Mouse (Mus musculus) ovary, postnatal 10 days (tissue): ENCODE data around the gene Dus1l.
"Not testable (repeated sequence)": the region's sequence is repeated elsewhere in the genome, so short reads cannot be mapped to it uniquely, and the experiment has no call there.

Experiments
- DNase-seq: peaks from one replicate; pipeline ENCODE4 v3.0.0; 2022; ENCODE audit warnings: low spot score

Gene Dus1l

GRCm38 (mm10) chr11:120795756-120796613 lies at the start of gene Dus1l:
Gene Dus1l (minus strand): TSS chr11:120796403.
- peak; percentile 99 for DNase-seq

DNA sequence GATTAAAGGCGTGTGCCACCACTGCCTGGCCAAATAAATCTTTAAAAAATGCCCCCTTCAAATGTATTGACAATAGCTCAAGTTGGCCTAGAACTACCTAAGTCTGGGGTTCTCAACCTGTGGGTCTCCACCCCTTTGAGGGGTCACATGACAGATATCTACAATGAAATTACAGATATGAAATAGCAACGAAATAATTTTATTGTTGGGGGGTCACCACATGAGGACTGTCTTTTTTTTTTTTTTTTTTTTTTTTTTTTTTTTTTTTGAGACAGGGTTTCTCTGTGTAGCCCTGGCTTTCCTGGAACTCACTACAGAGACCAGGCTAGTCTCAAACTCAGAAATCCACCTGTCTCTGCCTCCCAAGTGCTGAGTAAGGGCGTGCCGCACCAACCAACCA lies 48.1 kb upstream of the Dus1l start:
- DNase-seq: no peak

DNA sequence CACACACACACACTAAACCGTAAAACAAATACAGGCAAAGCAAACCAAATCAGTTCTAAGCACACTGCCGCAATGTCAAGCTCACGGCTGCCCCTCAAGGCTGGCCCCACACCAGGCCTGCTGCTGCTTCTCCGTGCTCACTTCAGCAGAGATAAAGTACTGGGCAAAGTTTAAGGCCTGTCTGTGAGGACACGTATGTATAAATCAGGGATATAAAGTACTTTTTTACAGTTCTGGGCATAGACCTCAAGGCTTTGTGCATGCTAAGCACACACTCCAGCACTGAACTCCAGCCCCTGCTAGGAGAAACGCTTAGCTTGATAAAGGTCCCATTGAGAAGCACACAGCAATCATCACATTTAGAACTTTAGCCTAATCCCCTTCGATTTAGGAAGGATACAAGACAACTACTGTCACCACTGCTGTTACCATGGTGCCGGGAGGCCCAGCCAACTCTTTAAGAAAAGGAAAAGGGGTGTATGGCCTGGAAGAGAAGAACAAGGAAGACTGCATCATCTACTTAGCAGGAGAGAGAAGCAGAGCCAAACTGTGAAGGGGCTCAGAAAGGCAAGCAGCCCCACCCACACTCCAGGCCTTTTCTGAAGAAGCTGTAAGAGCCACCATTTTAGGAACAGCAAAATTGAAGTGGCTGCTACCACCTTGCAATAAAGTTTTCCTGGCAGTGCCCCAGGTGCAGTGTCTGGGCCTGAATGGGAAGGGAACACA lies 37.5 kb upstream of the Dus1l start:
- DNase-seq: no peak

GRCm38 (mm10) chr11:120832962-120833361 lies 36.8 kb upstream of the Dus1l start:
- not testable (repeated sequence) for DNase-seq

GRCm38 (mm10) chr11:120831659-120832440 lies 35.6 kb upstream of the Dus1l start:
- no peak for DNase-seq

GRCm38 (mm10) chr11:120830686-120831085 lies 34.5 kb upstream of the Dus1l start:
- DNase-seq: no peak

- no peak for DNase-seq
Observed at GRCm38 (mm10) chr11:120829757-120830532, 33.7 kb upstream of the Dus1l start.

DNA sequence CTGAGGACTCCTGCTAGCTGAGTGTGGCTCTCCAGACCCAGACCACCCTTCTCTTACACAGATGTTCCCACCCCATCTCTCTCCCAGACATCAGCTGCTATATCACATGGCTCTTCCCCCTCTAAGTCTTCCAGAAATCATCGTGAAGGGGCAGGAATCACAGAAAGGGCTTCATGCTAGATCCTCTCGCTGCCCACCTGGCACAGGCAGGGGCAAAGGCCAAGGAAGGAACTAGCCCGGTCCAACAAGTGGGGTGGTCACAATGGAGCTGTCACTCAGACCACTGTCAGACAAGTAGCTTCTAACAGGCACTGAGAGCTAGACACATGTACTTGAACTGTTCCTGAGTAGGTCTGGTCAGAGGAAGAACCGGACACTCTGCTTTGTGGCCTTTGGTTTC lies 32.2 kb upstream of the Dus1l start:
- DNase-seq: no peak

DNA sequence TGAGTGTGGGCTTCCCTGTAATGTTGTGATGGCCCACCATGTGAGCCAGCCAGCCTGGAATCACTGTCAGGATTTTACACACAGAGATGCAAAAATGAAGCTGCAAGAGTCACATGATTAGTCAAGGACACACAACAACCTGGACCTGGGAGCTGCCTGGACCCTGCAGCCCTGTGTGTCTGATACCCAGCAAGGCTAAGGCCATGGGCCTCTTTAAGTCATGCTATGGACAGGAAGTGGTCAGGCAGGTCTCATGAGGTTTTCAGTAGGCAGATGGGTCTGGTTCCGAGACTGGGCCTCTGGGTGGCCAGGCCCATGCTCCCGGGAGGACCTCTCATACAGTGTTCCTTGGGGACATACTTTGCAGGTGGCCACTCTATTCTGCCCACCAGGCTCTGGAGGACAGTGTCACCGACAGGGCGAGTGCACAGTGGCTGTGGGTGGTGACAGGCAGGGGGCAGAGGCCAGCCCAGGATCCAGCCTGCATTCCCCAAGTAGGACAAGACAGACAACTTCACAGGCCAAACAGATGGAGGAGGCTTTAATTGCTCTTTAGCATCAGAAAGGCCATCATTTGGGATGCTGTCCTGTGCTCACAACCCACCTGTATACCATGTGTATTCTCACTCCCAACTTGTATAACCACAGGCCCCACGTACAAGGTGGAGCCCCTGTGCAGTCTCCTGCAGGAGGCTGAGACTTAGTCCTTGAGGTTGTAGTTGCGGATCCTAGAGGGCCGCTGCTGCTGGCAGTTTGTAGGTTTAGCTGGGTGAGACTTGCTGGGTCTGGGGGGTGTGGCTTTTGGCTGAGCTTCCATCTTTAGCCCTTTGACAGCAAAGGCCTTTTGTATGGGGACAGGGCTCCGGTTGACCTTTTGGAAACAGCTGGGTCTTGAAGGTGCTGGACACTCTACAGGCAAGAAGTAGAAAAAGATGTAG lies 30.1 kb upstream of the Dus1l start:
- no peak for DNase-seq

- no peak for DNase-seq
Observed at GRCm38 (mm10) chr11:120825289-120825863, 29.2 kb upstream of the Dus1l start.

GRCm38 (mm10) chr11:120824787-120825288 lies 28.6 kb upstream of the Dus1l start:
- no peak for DNase-seq

DNA sequence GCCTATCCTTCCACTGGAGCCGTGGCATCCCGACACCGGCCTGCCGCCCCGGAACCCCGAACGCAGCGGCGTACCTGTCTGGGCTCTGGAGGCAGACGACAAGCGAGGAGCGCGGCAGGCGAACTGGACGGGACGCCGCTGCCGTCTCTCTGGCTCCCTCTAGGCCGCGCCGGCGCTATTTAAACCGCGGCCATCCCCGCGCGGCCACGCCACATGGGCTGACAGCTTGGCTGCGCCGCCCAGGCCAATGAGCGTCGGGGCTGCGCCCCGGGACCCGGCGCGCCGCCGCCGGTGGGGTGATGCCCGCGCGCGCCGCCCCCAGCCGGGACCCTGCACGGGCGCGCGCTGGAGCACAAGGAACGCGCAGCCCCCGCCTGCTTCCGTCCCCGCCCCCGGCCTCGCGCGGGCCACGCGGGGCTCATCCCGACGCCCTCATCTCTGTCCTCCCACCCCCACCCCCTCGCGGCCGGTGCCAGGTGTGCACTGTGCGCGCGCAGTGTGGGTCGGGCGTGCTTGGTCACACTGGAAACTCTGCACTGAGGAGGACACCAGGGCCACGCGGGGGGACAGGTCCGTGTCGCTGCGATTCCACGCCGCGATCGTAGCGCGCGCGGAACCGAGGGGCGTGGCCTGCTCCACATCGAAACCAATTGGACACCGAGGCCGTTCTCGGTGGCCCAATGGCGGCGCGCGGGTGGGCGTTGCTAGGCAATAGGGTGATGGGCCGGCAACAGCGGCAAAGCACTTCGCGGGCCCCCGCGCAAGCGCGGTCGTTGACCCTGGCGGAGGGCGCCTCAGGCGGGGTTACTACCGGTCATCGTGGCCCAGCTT lies 28.0 kb upstream of the Dus1l start, which contains the start of gene Fasn:
Fasn (minus strand) TSS at position 592 of the 831 bp plus-strand sequence.
- peak; percentile 97 for DNase-seq

DNA sequence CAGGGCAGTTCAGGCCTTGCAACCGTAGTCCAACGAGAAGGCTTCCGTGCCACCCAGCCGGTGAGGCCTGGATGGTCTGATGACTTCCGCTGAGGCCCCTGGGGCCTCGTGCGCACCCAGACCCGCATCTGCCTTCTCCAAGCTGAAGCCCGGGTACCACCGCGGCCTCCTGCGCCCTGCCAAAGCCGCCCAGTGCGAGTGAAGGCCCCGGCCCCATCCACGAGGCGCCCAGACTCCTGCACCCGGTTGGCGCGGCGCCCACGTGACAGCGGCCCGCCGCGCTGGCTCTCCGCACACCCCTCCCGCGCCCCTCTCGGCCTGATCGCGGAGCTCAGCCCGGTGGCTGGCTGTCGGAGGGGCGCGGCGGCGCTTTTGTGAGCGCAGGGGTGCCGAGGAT lies 27.3 kb upstream of the Dus1l start:
- DNase-seq: peak; percentile 35

GRCm38 (mm10) chr11:120822831-120823550 lies 26.8 kb upstream of the Dus1l start:
- no peak for DNase-seq

DNA sequence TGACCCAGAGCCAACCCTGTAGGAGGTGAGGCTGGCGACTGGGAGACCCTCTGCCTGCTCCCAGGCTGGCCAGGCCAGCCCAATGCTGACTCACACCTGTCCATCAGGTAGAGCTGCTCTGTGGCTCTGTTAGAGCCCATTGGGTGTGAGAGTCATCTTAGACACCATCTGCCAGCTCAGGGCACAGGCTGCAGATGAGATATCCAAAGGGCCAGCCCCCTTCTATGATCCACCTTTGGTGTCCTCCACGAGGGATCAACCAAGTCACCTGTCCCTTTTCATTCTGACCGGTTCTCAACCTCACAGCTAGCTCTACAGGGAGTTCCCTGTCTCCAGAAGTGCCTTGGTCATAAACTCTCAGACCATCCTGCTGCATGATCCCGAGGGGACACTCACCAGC lies 26.1 kb upstream of the Dus1l start:
- no peak for DNase-seq

- no peak for DNase-seq
Observed at GRCm38 (mm10) chr11:120821076-120821922, 25.1 kb upstream of the Dus1l start.

GRCm38 (mm10) chr11:120820546-120820945 lies 24.3 kb upstream of the Dus1l start:
- no peak for DNase-seq
